Mouse (Mus musculus): Measurements from ENCODE around the gene Fig4. TPM values are rescaled to one million over a fixed set of nuclear protein-coding genes. Genes with fewer than 3 reads are reported as not detected.

Fig4 gene
- polyA plus RNA-seq, 1 experiment from 2014 or later, result 15.3 TPM

- no peak overlapping the region for H3K9ac ChIP-seq (ENCODE audit: low read depth, low read length)
- 71% methylated on average over 18 of the region's 18 CpGs for WGBS
- no peak overlapping the region for H3K27ac ChIP-seq (ENCODE audit: low read depth, low read length)
- no peaks in the 10 kb centered on the region for H3K27me3 ChIP-seq (ENCODE audit: control insufficient read depth, insufficient read depth, low read length)
- no peaks in the 10 kb centered on the region for H3K9me3 ChIP-seq (ENCODE audit: control insufficient read depth, low read length)
- no peak overlapping the region for H3K4me2 ChIP-seq (replicated peaks; ENCODE audit: low read depth, low read length)
- no peaks in the 10 kb centered on the region for H3K4me1 ChIP-seq (ENCODE audit: control insufficient read depth, insufficient read depth, low read length)
- H3K36me3 ChIP-seq (ENCODE audit: control insufficient read depth, insufficient read depth, low read length), result no peaks in the 10 kb centered on the region
- H3K4me3 ChIP-seq (ENCODE audit: low read length), result no peak overlapping the region
- ATAC-seq (ENCODE audit: low FRiP score, low TSS enrichment), result no peak
These were observed 151.6 kb downstream of the Fig4 start for GRCm38 (mm10) chr10:41151441-41151840.

- ATAC-seq (ENCODE audit: low FRiP score, low TSS enrichment), result no peak
- no peaks in the 10 kb centered on the region for H3K9me3 ChIP-seq (ENCODE audit: control insufficient read depth, low read length)
- WGBS, result 71% methylated on average over 10 of the region's 10 CpGs
- H3K4me3 ChIP-seq (ENCODE audit: low read length), result no peak overlapping the region
- H3K4me1 ChIP-seq (ENCODE audit: control insufficient read depth, insufficient read depth, low read length), result no peaks in the 10 kb centered on the region
- H3K27me3 ChIP-seq (ENCODE audit: control insufficient read depth, insufficient read depth, low read length), result no peaks in the 10 kb centered on the region
- no peak overlapping the region for H3K27ac ChIP-seq (ENCODE audit: low read depth, low read length)
- H3K9ac ChIP-seq (ENCODE audit: low read depth, low read length), result no peak overlapping the region
- H3K4me2 ChIP-seq (replicated peaks; ENCODE audit: low read depth, low read length), result no peak overlapping the region
- H3K36me3 ChIP-seq (ENCODE audit: control insufficient read depth, insufficient read depth, low read length), result no peaks in the 10 kb centered on the region
These were observed 152.0 kb downstream of the Fig4 start for GRCm38 (mm10) chr10:41151021-41151420.

- Histone ChIP-seq H3K4me3 (ENCODE audit: low read length) (no peak overlapping the region), H3K27me3 (ENCODE audit: control insufficient read depth, insufficient read depth, low read length) (no peaks in the 10 kb centered on the region), H3K9me3 (ENCODE audit: control insufficient read depth, low read length) (no peaks in the 10 kb centered on the region), H3K27ac (ENCODE audit: low read depth, low read length) (no peak overlapping the region), H3K4me2 (replicated peaks; ENCODE audit: low read depth, low read length) (no peak overlapping the region), H3K9ac (ENCODE audit: low read depth, low read length) (no peak overlapping the region), H3K36me3 (ENCODE audit: control insufficient read depth, insufficient read depth, low read length) (no peaks in the 10 kb centered on the region), H3K4me1 (ENCODE audit: control insufficient read depth, insufficient read depth, low read length) (no peaks in the 10 kb centered on the region)
- 79% methylated on average over 2 of the region's 2 CpGs for WGBS
- ATAC-seq (ENCODE audit: low FRiP score, low TSS enrichment), result no peak
These were observed 152.6 kb downstream of the Fig4 start for GRCm38 (mm10) chr10:41150496-41150895.

DNA sequence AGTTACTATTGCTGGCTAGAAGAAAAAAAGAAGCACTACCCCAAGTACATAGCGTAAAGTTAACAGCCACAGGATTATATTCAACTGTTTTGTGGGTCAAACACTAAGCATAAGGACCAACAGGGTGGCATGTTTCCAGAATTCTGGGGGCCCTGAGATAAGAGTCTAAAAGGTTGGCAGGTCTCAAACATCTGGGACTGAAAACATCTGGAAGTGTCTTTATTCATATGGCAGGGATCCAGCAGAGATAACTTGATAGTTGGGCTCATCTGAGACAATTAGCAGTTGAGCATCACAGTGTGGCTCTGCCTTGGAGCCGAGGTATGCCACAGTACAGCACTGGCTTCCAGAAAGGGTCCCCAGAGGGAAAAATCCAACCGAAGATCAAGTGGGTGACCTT lies 153.8 kb downstream of the Fig4 start:
- WGBS, result 78% methylated on average over 3 of the region's 3 CpGs
- no peaks in the 10 kb centered on the region for H3K4me1 ChIP-seq (ENCODE audit: control insufficient read depth, insufficient read depth, low read length)
- no peak overlapping the region for H3K4me3 ChIP-seq (ENCODE audit: low read length)
- H3K36me3 ChIP-seq (ENCODE audit: control insufficient read depth, insufficient read depth, low read length), result no peaks in the 10 kb centered on the region
- ATAC-seq (ENCODE audit: low FRiP score, low TSS enrichment), result no peak
- H3K4me2 ChIP-seq (replicated peaks; ENCODE audit: low read depth, low read length), result no peak overlapping the region
- H3K27me3 ChIP-seq (ENCODE audit: control insufficient read depth, insufficient read depth, low read length), result no peaks in the 10 kb centered on the region
- H3K27ac ChIP-seq (ENCODE audit: low read depth, low read length), result no peak overlapping the region
- no peak overlapping the region for H3K9ac ChIP-seq (ENCODE audit: low read depth, low read length)
- H3K9me3 ChIP-seq (ENCODE audit: control insufficient read depth, low read length), result no peaks in the 10 kb centered on the region

- WGBS, result 62% methylated on average over 2 of the region's 2 CpGs
- H3K27ac ChIP-seq (ENCODE audit: low read depth, low read length), result no peak overlapping the region
- H3K36me3 ChIP-seq (ENCODE audit: control insufficient read depth, insufficient read depth, low read length), result no peaks in the 10 kb centered on the region
- no peak overlapping the region for H3K4me3 ChIP-seq (ENCODE audit: low read length)
- H3K9me3 ChIP-seq (ENCODE audit: control insufficient read depth, low read length), result no peaks in the 10 kb centered on the region
- H3K4me2 ChIP-seq (replicated peaks; ENCODE audit: low read depth, low read length), result no peak overlapping the region
- no peaks in the 10 kb centered on the region for H3K4me1 ChIP-seq (ENCODE audit: control insufficient read depth, insufficient read depth, low read length)
- no peak overlapping the region for H3K9ac ChIP-seq (ENCODE audit: low read depth, low read length)
- ATAC-seq (ENCODE audit: low FRiP score, low TSS enrichment), result no peak
- no peaks in the 10 kb centered on the region for H3K27me3 ChIP-seq (ENCODE audit: control insufficient read depth, insufficient read depth, low read length)
These were observed 156.9 kb downstream of the Fig4 start for GRCm38 (mm10) chr10:41146141-41146540.

Other genes with a start within 250 kb of the Fig4 start
- gene Gpr6, start 231.0 kb downstream of the Fig4 start, polyA plus RNA-seq (2014; fragmentation: Nextera tagmentation; extraction: Ambion mirVana), result not detected in 2 replicates
- gene Ak9, start 720 bp upstream of the Fig4 start, polyA plus RNA-seq (2014; fragmentation: Nextera tagmentation; extraction: Ambion mirVana), result 0.06 TPM in 1 of 2 replicates, not detected in the other
- 13.5 and 19.2 TPM in 2 replicates for gene Zbtb24, start 147.1 kb upstream of the Fig4 start, polyA plus RNA-seq (2014; fragmentation: Nextera tagmentation; extraction: Ambion mirVana)
- 22.8 and 33.6 TPM in 2 replicates for gene Mical1, start 173.1 kb upstream of the Fig4 start, polyA plus RNA-seq (2014; fragmentation: Nextera tagmentation; extraction: Ambion mirVana)
- 53.8 and 59.2 TPM in 2 replicates for gene Smpd2, start 187.1 kb upstream of the Fig4 start, polyA plus RNA-seq (2014; fragmentation: Nextera tagmentation; extraction: Ambion mirVana)
- gene Ppil6, start 187.2 kb upstream of the Fig4 start, polyA plus RNA-seq (2014; fragmentation: Nextera tagmentation; extraction: Ambion mirVana), result 1.2 and 3.1 TPM in 2 replicates
- gene Cd164, start 216.2 kb upstream of the Fig4 start, polyA plus RNA-seq (2014; fragmentation: Nextera tagmentation; extraction: Ambion mirVana), result 134 and 221 TPM in 2 replicates

Measured in kidney, embryonic 14.5 days (tissue).